Mouse (Mus musculus) cerebellum, adult 2 months (tissue): ENCODE measurements around the gene Tas2r134.

Source experiments
- CTCF ChIP-seq: fragments of 200-500 bp; IDR thresholded peaks from 2 replicates; pipeline ENCODE4 v1.5.1; 2011; ENCODE audit warnings: low read depth, mild to moderate bottlenecking, control low read depth, low read length, moderate library complexity, borderline replicate concordance; ENCODE audit not compliant: insufficient read depth
- POLR2A ChIP-seq: fragments of 200-500 bp; IDR thresholded peaks from 2 replicates; pipeline ENCODE4 v1.6.1; 2011; ENCODE audit warnings: low read length, control low read depth, borderline replicate concordance; ENCODE audit not compliant: insufficient read depth

- no peak for TF ChIP-seq CTCF
- no peak for TF ChIP-seq POLR2A
Measured at GRCm38 (mm10) chr2:51643244-51644139, 16.2 kb downstream of the Tas2r134 start.
